Comparison of ENCODE assay signal across 8 mouse cellular contexts in the genomic region with DNA sequence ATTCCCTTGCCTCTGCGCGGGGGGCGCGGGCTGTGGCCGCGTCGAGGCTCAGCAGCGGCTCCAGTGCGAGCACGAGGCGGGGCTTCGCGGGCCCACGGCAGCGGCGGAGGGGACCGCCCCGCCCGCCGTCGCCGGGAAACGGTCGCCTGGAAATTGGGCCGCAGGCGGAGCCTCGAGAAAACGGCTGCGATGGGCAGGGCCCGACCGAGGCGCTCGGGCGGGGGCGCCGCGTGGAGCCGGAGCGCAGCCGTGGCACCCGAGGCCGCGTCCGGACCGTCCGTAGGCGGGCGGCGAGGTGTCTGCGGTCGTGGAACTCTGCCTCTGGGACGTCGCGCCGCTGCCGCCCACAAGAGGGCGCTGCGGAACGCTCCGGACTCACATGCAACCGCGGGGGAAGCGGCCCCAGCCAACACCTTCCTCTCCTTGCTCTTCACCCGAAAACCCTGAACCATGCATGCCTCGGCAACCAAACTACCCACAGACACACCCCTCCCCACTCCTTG. TPM values are rescaled to one million over a fixed set of nuclear protein-coding genes. Genes with fewer than 3 reads are reported as not detected.
DNase-seq lines count a peak whose midpoint lies in the region; ATAC-seq and TF ChIP-seq lines count a peak whose summit lies in the region.

Gene Gm49601, minus strand, starts transcription at position 52 of the 503 bp plus-strand sequence.

- DNase-seq in T-cell, adult 2 months (ENCODE audit: low spot score): peak; percentile 74
- DNase-seq in cerebellum, postnatal 36 days: peak; percentile 90
- peak; percentile 90 for DNase-seq in gastrocnemius, adult 2 months
- DNase-seq in hindbrain, postnatal 0 days (ENCODE audit: low spot score): peak; percentile 89
- DNase-seq in left cerebral cortex, adult 18-20 months (ENCODE audit: low spot score in 2 of 2): peak; percentile 79 to 90
- DNase-seq in right cerebral cortex, adult 18-20 months: peak; percentile 88
- peak; percentile 58 for DNase-seq in urinary bladder, postnatal 10 days (ENCODE audit: low spot score)

- intact Hi-C loops in gastrocnemius, adult 2 months (cut with DNase I): loop anchor here (1.0 to 5.0 kb wide), 2 partner anchors 52 to 171 kb away; no protein-coding TSS in a partner anchor

- peaks cover 31% of the 10 kb centered on the region for H3K27me3 ChIP-seq in hindbrain, postnatal 0 days (ENCODE audit: insufficient read depth, low read length)

- peak; percentile 97; the same call in 1 of the 2 replicates for TF ChIP-seq CTCF in gastrocnemius, adult 2 months (IDR thresholded peaks at IDR 0.05)
- peak; percentile 83 for TF ChIP-seq CTCF in hindbrain, postnatal 0 days (IDR thresholded peaks at IDR 0.05; ENCODE audit: low read depth)

- peak within 1 kb of the TSS; percentile 46 for H3K27ac ChIP-seq in gastrocnemius, adult 2 months
- H3K27ac ChIP-seq in hindbrain, postnatal 0 days: 0 out of 2 replicates have a peak within 1 kb of the TSS, but pooled peaks have one; percentile 20

- H3K4me2 ChIP-seq in hindbrain, postnatal 0 days (ENCODE audit: low read depth, low read length): peak within 1 kb of the TSS; percentile 81

- H3K9me3 ChIP-seq in hindbrain, postnatal 0 days (ENCODE audit: low read length): no peaks in the 10 kb centered on the region

- WGBS in hindbrain, postnatal 0 days: 2% methylated on average over 64 of the region's 65 CpGs

- ATAC-seq in hindbrain, postnatal 0 days: peak; percentile 41
- ATAC-seq in megakaryocyte, adult 5-6 weeks (ENCODE audit: poor library complexity, severe bottlenecking): peak; percentile 80

- peaks cover 29% of the 10 kb centered on the region for H3K36me3 ChIP-seq in hindbrain, postnatal 0 days (ENCODE audit: insufficient read depth, low read length)

- peaks cover 24% of the 10 kb centered on the region for H3K4me1 ChIP-seq in hindbrain, postnatal 0 days (ENCODE audit: insufficient read depth, low read length)

- H3K4me3 ChIP-seq in gastrocnemius, adult 2 months: peak within 1 kb of the TSS; percentile 72
- H3K4me3 ChIP-seq in hindbrain, postnatal 0 days (ENCODE audit: low read length): peak within 1 kb of the TSS; percentile 48

- peak within 1 kb of the TSS; percentile 60 for H3K9ac ChIP-seq in hindbrain, postnatal 0 days (replicated peaks; ENCODE audit: low read length)

RNA-seq across cellular contexts. Expression of gene Gm49601, which starts in this region (rescaled TPM):
- 1 to 10 TPM in 1 of 2 experiments, under 1 TPM in 1; 0.61 to 1.1 TPM for total RNA-seq in gastrocnemius, adult 2 months (2021)
- total RNA-seq in hindbrain, postnatal 0 days (2014; rRNA removed): 23.8 and 24.0 TPM in 2 replicates
- 3.1 and 4.0 TPM in 2 replicates for polyA plus RNA-seq in hindbrain, postnatal 0 days (2015; fragmentation: Nextera tagmentation; extraction: Ambion mirVana)
- total RNA-seq in left cerebral cortex, adult 18-20 months (2021): 100 to 1,000 TPM; 231 to 252 TPM
- total RNA-seq in megakaryocyte, adult 5-6 weeks (2015): 1.7 and 2.9 TPM in 2 replicates
- 0.61 and 3.2 TPM in 2 replicates for total RNA-seq in megakaryocyte, adult 5-6 weeks (2017)

Comparison
In these comparisons a context has a peak if more than half of its experiments do, and no peak if none do; other contexts are left out.
1. Peak in every context shown above with its lines: DNase-seq, ATAC-seq, H3K4me3 ChIP-seq and H3K27ac ChIP-seq.